Mouse (Mus musculus): ENCODE data around the gene Peli2.

The Peli2 gene

GRCm38 (mm10) chr14:48289602-48290599 is 169.3 kb downstream of the Peli2 start:
- DNase-seq (ENCODE audit: low read depth, low spot score), result no peak

- DNase-seq (ENCODE audit: low read depth, low spot score), result no peak
These were observed 172.9 kb downstream of the Peli2 start for GRCm38 (mm10) chr14:48293498-48293897.

DNA sequence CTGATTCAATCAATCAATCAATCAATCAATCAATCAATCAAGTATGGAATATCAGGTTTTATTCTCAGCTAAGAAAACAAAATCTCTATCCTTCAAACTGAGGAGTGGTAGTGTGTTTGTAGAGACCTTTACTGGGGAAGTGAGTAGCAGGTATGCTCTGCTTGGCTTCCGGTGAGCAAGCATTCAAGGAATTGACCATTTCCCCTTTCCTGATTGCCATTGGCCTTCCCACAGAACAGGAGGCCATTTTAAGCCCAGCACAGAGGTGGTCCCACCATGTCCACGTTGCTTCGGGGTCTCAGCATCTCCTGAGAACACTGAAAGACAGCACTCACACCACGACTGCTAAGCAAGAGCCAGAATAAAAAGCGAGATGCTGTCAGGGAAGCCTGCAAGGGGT is 174.8 kb downstream of the Peli2 start:
- no peak for DNase-seq (ENCODE audit: low read depth, low spot score)

- no peak for DNase-seq (ENCODE audit: low read depth, low spot score)
These were observed 175.2 kb downstream of the Peli2 start for GRCm38 (mm10) chr14:48295815-48296271.

DNA sequence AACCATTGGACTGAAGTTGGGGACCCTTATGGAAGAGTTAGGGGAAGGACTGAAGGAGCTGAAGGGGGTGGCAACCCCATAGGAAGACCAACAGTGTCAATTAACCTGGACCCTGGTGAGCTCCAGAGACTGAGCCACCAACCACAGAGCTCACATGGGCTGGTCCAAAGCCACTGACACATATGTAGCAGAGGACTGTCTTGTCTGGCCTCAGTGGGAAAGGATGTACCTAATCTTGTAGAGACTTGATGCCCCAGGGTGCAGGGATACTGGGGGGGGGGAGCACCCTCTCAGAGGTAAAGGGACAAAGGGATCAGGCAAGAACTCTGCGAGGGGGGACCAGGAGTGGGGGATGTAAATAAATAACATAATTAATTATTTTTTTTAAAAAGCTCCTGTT is 176.2 kb downstream of the Peli2 start:
- DNase-seq (ENCODE audit: low read depth, low spot score), result no peak

- DNase-seq (ENCODE audit: low read depth, low spot score), result no peak
These were observed 182.0 kb downstream of the Peli2 start for GRCm38 (mm10) chr14:48302471-48303186.

DNA sequence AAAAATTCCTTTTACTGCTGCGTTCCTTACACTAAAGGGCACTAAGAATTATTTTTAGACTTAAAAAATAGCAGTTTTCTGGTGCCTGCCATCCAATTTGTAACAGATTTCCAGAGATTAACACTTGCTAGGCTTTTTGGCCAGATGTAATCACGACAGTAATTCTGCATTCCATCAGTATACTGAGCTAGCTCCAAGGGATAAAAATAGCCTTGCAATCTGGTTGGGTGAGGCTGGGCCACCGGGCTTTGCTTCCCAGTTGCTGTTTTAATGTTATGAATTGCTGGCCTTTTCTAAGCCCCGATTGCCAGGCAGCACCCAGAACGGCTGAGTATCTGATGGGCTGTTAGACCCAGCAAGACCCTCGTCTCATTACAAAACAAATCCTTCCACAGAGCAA is 182.6 kb downstream of the Peli2 start:
- DNase-seq (ENCODE audit: low read depth, low spot score), result no peak

DNA sequence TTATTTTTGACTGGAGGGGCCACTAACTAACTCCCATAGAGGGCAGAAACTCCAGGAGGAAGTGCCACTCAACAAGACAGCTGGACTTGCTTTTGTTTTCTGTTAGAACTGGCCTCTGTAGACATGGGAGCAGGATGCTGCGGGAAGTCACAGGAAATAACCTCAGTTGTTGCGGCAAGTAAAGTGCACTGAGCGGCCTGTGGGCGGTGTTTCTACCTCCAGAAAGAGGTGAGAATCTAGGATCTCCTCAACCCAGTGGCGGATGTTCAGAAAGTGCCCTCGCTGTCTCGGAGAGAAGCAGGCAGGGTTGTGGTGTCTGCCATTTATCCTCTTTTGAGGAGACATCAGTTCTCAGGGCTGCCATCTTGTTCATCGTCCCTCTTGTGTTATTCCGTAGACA is 183.2 kb downstream of the Peli2 start:
- DNase-seq (ENCODE audit: low read depth, low spot score), result no peak

GRCm38 (mm10) chr14:48313234-48313633 is 192.6 kb downstream of the Peli2 start:
- DNase-seq (ENCODE audit: low read depth, low spot score), result no peak

DNA sequence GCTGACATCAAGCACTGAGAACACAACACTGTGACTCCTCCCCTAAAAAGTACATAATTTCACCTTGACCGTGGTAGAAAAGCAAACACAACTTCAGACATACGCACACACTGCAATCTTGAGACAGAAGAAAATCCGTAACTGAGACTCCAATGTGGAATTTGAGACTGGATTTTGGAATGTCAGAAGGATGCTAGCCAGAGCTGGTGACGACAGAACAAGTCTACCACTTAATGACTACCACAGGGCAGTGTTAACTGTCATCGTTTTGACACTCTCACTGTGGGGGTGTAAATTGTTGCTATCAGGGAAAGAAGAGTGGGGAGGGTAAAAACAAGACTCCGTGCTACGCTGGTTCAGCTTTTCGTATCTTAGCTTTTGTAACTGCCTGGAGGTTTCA is 195.8 kb downstream of the Peli2 start:
- DNase-seq (ENCODE audit: low read depth, low spot score), result no peak

DNA sequence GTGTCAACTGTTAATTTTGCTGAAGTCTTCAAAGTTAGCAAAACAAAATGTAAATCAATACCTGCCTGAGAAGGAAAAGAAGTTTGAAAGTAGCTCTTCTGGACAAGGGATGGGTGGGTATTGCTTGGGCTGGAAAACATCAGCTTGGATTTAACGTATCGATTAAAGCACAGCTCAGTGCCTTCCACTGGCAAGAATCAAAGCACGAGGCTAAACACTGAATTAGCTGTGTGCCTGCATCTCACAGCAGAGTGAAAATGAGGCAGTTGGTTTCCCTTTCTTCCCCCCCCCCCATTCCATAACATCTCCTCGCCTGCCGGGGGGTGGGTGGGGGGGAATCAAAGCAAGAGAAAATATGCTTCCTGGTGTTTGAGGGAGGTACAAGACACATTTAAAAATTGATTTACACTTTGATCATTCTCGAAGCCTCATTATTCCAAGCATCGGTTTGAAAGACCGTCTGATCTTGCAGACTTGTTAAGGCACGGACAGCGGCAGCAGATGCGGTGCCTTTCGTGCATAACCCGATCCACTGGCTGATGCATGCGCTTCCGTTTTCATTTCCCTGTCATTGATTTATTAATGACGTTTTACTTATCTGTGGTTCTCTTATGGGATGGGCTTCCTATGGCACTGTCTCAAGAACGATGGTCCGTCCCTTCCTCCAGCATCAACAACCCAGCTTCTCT is 203.3 kb downstream of the Peli2 start:
- DNase-seq (ENCODE audit: low read depth, low spot score), result no peak

DNA sequence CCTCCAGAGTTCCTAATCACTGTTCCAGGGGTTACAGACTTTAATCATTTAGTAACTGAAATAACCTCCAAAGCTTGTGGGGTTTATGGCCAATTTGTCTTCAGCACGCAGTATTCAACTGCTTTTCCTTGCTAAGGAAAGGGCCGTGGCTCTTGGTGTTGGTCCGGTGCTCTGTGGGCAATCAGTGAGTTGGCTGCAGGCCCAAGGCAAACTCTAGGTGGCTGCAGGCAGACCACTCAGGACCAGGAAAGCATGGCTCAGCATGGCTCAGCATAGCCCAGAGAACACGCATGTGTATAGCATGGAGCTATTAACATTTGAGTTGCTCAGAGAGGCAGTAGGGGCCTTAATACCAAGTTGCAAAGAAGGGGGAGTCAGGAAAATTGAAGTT is 203.8 kb downstream of the Peli2 start:
- DNase-seq (ENCODE audit: low read depth, low spot score), result no peak

DNA sequence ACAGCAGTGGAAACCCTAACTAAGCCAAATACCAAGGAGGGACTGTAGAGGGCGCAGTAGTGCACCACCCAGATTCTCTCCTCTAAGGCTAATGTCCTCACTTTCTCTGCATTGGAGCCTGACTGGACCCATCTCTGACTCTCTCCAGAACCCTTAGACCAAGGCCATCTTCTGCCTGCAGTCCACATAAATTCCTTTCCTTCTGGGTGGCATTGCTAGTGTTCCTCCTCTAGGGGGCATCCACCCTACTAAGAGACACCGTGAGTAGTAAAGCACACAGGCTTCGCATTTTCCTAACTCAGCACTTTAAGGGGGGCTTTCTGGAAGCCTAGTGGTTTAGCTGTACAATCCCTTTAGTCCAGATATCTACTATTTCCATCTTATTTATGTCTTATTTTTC is 207.1 kb downstream of the Peli2 start:
- DNase-seq (ENCODE audit: low read depth, low spot score), result no peak

DNA sequence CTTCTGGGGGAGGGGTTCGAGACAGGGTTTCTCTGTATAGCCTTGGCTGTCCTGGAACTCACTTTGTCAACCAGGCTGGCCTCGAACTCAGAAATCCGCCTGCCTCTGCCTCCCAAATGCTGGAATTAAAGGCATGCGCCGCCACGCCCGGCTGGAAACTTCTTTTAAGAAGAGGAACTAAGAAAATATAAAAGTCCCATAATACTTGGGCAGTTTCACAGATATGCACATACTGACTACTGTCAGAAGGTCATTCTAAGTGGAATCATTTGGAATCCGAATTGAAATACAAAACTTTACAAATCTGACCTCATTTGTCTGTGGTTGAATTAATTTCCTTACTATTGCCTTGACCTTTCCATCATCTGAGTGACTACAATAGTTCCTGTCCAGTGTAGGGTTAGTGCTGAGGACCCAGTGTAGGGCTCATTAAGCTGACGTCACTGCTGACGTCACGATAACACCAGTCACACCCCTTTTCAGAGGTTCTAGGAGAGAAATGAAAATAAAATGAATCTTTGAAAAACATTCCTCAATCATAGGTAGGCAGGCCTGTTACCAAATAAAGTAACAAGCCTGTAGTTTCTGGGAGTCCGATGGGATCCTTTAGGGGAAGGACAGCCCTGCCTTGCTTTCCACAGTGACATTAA is 209.2 kb downstream of the Peli2 start:
- DNase-seq (ENCODE audit: low read depth, low spot score), result no peak

All from mesoderm, embryonic 11.5 days (tissue).